Mouse (Mus musculus) heart, postnatal 10 days (tissue): ENCODE measurements at regions not wholly inside any gene's neighbourhood (a gene's known extent, or its start where the extent isn't known, plus 50 kb on each side); places are given as distances from the start of the nearest gene placed in this dataset.

ENCODE experiments used
- DNase-seq, 2 experiments: peaks; one replicate each; pipeline ENCODE4 v3.0.0; 2021
- intact Hi-C: fragments of 180-260 bp; cut with DNase I; formaldehyde crosslinking; loops from one replicate; pipeline ENCODE4 v1.15.1; 2025

DNA sequence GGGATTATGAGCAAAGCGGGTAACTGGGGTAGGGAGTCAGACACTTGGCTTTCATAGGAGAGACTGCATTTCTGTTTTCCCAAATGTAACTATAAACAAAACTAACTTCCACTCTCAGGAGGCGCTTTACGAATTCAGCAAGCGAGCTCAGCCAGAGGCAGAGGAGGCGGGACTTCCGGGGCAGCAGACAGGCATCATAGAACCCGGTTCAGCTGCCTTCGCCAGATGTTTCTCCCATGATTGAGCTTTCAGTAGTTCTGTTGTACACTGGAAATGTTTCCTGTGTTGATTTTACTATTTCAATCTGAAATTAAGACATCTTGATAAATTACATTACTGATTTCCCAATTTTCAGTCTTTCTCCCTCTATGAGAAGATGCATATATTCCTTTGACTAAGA lies 92.9 kb downstream of the Zfp365 start:
- intact Hi-C loops, result no loop called here
- no peak for DNase-seq

DNA sequence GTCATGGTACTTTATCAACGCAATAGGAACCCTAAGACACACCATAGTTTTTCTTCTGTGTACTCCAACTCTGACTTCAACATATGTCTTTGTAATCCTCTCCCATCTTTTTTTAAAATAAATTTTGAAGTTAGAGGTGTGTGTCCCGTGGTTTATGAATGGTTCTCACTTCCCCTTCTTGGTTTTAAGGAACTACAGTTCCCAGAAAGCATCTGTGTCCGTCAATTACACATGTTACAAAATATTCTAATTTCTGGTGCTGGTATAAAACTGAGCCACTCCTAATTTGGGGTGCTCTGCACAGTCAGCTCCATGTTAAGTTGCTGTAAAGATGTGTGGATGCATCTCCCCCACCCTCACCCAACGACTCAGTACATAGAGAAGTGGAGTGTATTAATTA lies 98.6 kb downstream of the Zfp365 start:
- no peak for DNase-seq
- intact Hi-C loops, result no loop called here

DNA sequence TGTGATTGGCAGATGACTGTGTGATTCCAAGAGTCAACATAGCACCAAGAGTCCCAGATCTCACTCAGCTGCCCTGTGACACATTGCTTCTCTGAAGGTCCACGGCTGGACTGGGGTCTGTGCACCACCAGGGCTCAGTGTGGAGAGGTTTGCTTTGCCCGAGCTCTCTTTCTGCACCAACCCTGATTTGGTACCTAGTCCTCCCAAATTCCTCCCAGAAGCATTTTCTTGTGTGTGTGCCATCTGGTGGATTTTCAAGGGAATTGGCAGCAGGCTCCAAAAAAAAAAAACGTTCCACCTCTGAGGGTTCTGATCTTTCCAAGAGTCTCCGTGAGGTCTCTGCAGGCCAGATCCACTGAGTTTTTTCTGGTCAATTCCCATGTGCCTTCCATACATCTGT lies 107.3 kb downstream of the Zfp365 start:
- intact Hi-C loops, result no loop called here
- peak in 1 of 2 experiments; percentile 38 for DNase-seq

DNA sequence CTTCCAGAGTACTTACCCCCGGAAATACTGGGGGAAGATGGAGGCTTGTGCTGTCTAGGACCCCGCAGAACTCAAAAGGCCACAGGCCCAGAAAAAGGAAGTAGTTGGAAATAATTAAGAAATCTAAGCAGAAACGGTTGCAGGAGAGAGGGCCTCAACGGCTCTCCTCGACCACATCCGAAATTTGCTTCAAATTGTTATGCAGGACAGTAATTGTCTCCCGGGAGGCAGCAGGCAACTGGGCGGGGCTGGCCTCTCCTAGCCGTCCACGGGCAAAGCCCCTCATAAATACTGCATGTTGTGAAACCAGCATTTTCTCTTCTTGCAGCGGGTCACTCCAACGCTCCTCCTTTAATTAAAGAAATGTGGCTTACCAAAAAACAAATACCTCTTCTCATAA lies 107.8 kb downstream of the Zfp365 start:
- DNase-seq, result no peak
- intact Hi-C loops, result loop anchor here (1.0 kb wide), 1 partner anchor 489 kb away; no protein-coding TSS in a partner anchor

DNA sequence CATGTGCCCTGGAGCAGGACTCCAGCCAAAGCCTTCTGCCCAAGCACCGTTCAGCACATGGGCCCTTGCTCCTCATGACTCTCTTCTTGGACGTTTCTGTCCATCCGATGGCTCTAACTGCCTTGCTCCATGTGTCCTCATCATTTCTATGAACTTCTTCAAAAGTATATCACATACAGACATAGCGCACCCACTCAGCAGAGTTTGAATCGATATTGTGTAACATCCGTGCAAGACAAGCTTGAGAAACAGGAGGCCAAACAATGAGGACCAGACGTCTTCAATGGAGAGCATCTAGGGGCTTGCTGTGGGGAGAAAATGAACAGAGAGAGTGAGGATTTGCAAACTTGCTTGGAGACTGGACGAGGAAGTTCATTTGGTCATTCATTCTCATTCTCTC lies 110.3 kb downstream of the Zfp365 start:
- DNase-seq, result no peak
- intact Hi-C loops, result no loop called here

DNA sequence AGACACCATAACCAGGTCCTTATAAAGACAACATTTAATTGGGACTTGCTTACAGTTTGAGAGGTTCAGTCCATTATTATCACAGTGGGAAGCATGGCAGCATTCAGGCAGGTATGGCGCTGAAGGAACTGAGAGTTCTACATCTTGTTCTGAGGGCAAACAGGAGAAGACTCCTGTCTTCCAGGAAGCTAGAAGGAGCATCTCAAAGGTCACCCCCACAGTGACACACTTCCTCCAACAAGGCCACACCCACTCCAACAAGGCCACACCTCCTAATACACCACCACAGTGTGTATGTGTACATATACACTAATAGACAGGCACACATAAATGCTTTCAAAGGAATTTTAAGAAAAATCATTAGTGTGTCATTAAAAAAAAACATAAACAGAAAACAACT lies 110.8 kb downstream of the Zfp365 start:
- intact Hi-C loops, result no loop called here
- no peak for DNase-seq

DNA sequence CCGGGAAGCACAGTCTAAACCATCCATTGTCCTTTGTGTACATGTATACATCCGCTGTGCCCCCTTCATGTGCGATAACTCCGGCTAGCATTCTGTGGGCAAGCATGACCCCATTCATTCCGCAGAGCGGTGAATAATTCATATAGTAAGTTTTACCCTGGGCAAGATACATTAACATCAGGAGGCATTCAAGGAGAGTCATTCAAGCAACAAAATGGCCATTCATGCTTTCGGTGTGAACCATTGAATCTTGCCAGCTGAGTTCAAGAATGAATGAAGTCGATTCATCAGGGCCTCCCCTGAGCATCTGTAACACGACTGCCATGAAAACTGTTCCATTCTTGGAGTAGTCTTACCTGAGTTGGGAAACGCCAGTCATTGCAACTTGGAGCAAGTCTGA lies 113.5 kb downstream of the Zfp365 start:
- intact Hi-C loops, result no loop called here

DNA sequence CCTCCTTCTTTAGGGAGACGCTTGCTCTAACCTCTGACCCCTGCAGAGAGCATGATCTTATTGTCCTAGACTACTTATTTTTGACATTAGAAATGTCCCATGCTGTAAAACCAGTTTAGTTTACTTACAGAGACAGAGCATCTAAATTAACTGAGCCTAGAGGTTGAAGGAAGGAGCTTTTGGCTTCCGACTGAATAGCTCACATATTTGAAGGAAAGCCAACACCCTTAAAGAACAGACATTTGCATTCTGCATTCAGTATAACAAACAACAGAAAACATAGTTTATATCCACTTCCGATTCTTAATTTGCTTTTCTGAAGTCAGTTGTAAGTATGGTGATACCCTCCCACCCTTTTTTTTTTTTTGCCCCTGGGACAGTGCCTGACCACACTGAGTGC lies 119.3 kb downstream of the Zfp365 start:
- no peak for DNase-seq
- intact Hi-C loops, result no loop called here

More for the DNA sequence above, 113.5 kb downstream of the Zfp365 start:
- DNase-seq, result no peak

DNA sequence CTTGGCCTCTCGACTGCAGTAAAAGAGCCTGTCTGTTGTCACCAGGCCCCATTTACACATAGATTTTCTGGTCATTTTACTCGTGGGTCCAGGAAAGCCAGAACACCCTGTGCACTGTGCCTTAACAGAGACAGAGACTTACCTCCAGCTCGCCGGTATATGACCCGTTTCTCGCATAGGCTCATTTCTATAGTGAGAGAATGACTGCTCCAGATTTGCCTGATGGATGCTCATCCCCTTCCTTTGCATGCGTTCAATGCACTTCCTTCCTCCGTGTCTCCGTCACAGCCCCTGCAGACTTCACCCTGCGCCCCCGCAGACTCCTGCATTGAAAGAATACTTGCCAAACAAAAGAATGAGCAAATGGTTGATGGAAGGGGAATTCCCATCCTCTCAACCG lies 122.8 kb downstream of the Zfp365 start:
- intact Hi-C loops, result no loop called here
- DNase-seq, result no peak

DNA sequence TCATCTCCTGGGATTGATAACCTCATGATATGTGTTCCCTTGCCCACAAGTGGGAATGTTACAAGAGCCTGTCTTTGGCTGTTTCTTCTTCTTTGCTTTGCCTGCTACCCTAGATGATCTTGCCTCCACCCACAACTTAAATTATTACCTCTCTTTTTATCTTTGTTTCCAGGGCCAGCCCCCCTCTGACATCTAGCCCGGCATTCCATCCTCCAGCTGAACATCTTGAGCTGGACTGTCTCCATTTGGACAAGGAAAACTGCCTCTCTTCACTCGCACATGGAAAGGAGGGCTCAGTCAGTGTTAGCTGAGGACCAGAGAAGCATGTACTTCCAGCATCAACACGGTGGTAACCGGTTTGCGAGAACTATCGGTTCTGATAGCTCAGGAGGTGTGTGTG lies 124.3 kb downstream of the Zfp365 start:
- intact Hi-C loops, result no loop called here
- peak; percentile 12 to 19 for DNase-seq

DNA sequence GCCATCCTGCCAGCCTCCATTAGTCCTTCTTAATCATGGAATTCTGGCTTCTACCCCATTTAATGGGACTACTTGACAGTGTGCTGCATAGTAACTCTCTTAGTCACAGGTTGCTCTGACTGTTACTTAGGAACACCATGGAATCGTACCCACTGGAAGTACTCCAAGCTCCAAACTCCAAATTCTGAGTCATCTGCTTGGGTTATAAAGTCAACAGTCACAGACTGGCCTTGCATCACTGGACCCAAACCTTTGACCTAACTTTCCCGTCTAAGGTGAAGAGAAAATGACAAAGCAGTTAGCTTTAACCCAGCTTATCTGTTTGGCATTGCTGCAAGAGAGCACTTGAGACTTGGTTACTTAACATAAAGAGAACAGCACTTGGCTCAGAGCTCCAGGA lies 126.9 kb downstream of the Zfp365 start:
- peak; percentile 15 to 26 for DNase-seq
- intact Hi-C loops, result no loop called here

DNA sequence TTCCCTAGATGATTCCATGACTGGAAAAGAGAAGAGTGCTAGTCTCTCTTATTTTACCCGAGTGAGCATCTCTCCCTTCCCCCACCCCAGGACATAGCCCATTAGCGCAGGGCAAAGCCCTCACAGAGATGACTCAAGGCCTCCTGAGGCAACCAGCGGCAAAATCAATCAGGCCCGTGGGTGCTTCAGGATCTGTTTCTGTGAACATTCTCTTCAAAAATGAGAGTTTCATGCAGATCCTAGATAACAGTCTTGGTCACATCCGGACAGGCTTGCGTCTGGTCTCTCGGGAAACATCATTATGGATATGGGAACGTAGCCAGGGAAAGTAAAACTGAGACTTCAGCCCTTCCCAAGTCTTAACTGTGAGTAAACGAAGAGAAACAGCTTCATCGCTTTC lies 134.1 kb downstream of the Zfp365 start:
- intact Hi-C loops, result no loop called here
- DNase-seq, result peak; percentile 35 to 43

DNA sequence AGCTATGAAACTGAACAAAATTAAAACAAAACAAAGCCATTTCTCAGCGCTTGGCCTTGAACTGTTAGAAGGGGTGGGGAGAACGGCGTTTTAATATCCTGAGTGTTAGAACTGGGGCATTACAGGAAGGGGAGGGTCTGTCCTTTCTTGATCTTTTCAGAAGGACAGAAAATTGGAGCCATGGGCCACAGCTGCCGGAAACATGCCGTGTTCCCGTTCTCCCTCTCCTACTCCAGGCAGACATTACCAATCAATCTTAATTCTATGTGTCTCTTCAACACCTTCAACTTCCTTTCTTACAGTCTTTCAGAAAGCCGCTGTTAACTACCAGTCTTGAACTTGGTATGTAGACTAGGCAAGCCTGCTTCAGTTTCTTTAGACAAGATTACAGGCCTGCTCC lies 134.7 kb downstream of the Zfp365 start:
- peak; percentile 15 to 19 for DNase-seq
- intact Hi-C loops, result no loop called here

DNA sequence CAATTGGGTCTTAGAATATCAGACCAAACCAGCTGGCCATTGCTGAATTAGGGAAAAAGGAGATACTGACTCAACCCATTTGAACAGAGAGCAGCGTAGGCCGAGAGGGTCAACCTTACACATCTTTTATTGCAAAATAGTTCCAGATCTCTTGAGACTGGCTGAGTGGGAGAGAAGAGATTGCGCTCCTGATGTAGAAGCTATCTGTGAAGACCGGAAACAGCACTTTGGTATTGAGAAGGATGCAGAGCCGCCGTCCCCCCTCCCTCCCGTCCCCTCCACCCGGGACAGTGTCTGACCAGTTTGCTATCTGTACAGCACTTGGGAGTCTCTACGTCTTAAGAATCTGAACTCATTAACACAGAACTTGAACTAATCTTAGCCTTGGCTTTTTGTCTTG lies 135.6 kb downstream of the Zfp365 start:
- intact Hi-C loops, result no loop called here
- DNase-seq, result peak in 1 of 2 experiments; percentile 37

DNA sequence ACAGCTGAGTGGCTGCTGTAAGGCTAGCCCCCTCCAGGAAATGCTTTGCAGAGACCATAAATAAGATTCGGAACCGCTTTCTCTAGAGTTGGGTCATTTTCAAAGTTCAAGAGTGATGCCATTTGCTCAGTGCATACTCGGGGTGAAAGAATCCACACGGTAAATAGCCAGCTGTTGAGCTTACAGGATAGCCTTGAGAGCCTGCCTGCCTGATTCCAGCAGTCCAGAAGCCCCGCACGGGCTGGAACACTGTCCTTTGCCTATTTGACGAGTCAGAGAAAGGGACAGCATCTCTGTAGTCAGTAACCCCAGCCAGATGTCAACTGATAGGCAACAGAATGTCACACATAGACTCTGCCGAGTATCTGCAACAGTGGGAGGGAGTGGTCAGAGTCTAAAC lies 140.7 kb downstream of the Zfp365 start:
- intact Hi-C loops, result no loop called here
- DNase-seq, result peak in 1 of 2 experiments; percentile 6

DNA sequence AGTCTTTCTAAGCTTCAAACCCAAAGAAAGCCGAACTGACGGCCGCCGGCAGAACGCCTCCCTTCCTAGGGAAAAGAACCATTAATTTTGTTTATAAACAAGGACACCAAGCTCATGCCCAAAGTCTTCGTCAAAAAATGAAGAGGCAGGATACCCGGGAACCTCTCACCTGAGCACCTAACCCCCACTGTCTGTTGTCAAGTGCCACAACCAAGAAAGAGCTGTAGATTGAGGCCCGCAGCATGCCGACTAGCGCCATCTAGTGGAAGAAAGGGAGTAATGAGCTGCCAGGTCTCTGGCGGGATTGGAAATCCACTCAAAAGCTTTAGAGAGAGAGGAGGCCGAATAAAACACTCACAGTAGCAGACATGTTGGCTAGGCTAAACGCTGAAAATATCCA lies 146.4 kb downstream of the Zfp365 start:
- DNase-seq, result peak; percentile 58 to 76
- intact Hi-C loops, result loop anchor here (2.0 kb wide), 2 partner anchors 231 to 451 kb away; partner anchors contain the start of gene Egr2

DNA sequence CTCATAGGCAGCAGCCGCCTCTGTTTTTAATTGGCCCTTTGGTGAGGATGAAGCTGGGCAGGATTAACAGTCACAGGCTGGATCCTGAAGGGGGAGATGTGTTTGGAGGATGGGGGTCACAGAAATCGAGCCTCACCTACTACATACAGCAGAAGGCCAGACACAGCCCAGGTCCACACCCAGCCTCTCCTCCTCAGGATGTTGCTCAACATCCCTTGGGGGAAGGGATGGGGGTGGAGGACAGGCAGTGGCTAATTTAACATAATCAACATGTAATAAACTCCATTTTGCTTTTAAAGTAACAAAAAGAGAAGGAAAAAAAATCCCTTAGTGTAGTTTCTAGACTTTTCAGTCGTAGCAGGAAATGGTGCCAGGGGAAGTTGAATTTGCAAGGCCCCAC lies 152.0 kb downstream of the Zfp365 start:
- intact Hi-C loops, result no loop called here
- peak; percentile 8 to 21 for DNase-seq

DNA sequence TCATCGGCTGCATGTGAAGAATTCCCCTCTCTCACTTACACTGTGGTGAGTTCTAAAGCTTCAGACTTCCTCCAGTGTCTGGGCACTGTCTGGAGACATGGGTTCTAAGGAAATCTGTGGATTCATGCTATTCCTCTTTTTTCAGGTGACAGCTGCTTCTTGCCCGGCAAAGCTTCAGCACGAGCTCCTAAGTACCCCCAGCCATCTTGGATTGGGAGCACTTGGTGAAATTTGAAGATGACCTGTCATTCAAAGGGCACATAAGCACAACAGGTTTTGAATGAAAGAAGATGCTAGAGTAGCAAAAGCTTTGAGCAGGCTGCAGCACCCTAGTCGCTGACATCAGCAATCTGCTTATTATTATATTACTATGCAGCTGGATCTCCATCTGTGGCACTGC lies 164.3 kb downstream of the Zfp365 start:
- intact Hi-C loops, result no loop called here
- DNase-seq, result no peak

DNA sequence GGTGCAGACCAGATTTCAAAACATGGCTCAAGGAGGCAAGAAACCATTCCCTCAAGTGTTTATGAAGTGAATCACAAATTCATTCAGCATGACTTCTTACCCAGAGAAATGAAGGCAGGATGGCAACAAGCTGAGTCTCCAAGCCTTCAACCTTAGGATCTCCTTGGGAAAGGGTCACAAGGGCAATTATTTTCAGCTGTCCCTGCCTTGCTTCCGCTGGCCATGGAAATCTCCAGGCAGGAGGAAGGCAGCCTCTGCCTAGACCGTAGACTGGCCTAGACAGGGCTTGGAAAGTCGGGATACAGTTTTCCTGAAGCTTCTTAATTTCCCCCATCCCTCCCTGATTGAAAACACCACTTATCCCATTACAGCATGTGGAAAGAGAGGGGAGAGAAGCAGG lies 165.0 kb downstream of the Zfp365 start:
- intact Hi-C loops, result no loop called here
- no peak for DNase-seq

DNA sequence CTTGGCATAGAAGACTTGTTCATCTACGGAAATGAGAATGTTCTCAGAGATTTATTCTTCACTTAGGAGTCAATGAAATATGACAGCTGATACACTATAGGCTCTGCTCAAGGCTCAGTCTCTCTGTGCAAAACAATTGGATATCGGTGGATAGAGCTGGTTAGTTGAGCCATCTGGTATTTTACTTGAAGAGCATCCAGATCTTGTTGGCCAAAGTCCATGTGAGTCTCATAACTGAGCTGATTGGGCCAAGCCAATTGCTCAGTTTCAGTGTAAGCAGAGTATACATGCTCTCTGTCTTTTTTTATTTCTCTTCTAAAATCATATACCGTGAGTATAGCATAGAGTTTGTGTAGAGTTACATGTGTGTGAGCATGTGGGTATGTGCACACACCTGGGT lies 166.3 kb downstream of the Zfp365 start:
- peak; percentile 41 to 50 for DNase-seq
- intact Hi-C loops, result no loop called here

DNA sequence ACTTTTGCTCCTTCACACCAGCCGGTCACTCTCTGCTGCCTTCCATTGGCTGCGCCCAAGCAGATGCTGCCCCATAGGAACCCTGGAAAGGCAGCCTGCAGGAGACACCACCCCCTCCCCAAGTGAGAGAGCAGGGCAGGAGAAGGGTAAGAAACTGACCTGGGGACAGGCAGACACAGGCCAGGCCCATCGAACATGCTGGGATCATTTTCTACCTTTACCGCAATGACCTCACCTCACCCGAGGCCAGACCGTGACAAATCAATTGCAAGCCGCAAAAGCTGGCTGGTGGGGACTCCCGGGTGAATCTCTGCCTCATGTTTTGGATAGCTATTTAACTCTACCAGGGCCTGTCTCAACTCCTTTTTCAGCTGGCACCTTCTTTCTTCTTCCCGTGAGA lies 168.9 kb downstream of the Zfp365 start:
- intact Hi-C loops, result no loop called here

DNA sequence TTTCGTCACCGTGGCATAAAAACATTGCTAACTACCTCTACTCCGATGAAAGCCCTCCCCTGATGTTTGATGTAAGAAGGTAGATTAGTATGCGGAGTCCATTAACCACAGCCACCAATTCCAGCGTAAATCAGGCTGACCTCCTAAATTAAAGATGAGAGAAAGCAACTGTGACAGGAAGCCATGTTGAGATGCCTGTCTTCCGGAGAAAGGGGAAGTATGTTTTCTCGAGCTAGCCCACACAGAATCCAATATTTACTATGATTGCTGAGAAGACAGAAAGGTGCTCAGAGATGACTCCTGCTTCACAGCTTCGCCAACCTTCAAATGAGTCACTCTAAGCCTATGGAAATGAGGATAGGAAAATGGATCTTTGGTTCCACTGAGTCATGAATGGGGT lies 169.6 kb downstream of the Zfp365 start:
- no peak for DNase-seq
- intact Hi-C loops, result no loop called here

More for the DNA sequence above, 168.9 kb downstream of the Zfp365 start:
- no peak for DNase-seq

DNA sequence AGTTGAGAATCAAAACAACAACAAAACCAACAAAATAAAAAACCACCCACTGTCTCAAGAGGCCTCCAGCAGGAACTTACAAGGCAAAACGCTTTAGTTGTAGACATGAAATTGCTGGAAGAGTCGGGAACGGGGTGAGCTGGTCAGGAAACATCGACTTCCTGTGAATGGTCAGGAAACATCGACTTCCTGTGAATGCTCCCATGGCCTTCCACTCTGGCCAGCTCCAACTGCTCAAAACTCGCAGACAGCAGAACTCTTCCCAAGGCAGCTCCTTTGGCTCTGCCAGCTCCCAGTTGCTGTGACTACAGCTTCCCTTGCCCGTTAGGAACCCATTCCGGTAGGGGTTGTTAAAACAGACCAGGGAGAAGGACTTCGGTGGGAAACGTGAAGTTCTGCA lies 170.2 kb downstream of the Zfp365 start:
- intact Hi-C loops, result no loop called here
- DNase-seq, result peak; percentile 34 to 42

DNA sequence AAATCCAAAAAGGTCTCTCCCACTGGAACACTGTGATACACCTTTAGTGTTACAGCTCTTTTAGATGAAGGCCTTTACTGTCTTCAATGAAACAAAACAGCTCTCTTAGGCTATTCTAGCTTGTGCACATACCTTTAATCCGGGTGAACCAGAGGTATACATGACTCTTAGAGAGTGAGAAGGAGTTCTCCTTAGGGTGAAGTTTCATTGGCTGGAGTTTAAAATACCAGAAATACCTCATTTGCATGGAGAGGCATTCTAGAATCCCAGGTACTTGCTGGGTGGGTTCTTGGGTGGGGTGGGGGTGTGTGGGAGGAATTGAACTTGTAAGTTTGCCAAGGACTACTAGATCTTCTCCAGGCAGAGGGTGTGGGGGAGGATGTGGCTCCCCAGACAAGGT lies 173.3 kb downstream of the Zfp365 start:
- DNase-seq, result no peak
- intact Hi-C loops, result no loop called here
